Mouse (Mus musculus) intestine, embryonic 14.5 days (tissue): Measurements from ENCODE around the gene Slc22a16. TPM values are rescaled to one million over a fixed set of nuclear protein-coding genes. Genes with fewer than 3 reads are reported as not detected.
"Not testable (repeated sequence)": the region's sequence is repeated elsewhere in the genome, so short reads cannot be mapped to it uniquely, and the experiment has no call there.

Source experiments
- ATAC-seq: fragments of 200-750 bp; cut with Nextera tagmentation; replicated peaks from 2 replicates; pipeline ENCODE4 v1.8.0; 2017; ENCODE audit warnings: low read depth, moderate number of reproducible peaks, moderate TSS enrichment, moderate library complexity; ENCODE audit not compliant: low FRiP score, low TSS enrichment
- DNase-seq: peaks from one replicate; pipeline ENCODE4 v3.0.0-alpha.2; 2018; ENCODE audit warnings: low spot score
- H3K27ac ChIP-seq: fragments of 300-500 bp; sonication (generic); 2 replicates; pipeline ENCODE4 v1.5.1; 2014; ENCODE audit warnings: low read depth, mild to moderate bottlenecking, control low read depth
- H3K27me3 ChIP-seq: fragments of 300-500 bp; sonication (generic); replicated peaks from 2 replicates; pipeline ENCODE4 v1.6.1; 2014; ENCODE audit warnings: low read length, control low read depth; ENCODE audit not compliant: control insufficient read depth, insufficient read depth
- H3K36me3 ChIP-seq: fragments of 300-500 bp; sonication (generic); 2 replicates; pipeline ENCODE4 v1.6.1; 2014; ENCODE audit warnings: low read length, control low read depth; ENCODE audit not compliant: control insufficient read depth, insufficient read depth
- H3K4me1 ChIP-seq: fragments of 300-500 bp; sonication (generic); replicated peaks from 2 replicates; pipeline ENCODE4 v1.6.1; 2014; ENCODE audit warnings: low read length, control low read depth, mixed read lengths; ENCODE audit not compliant: control insufficient read depth, insufficient read depth
- H3K4me2 ChIP-seq: fragments of 300-500 bp; sonication (generic); 2 replicates; pipeline ENCODE4 v1.6.1; 2014; ENCODE audit warnings: low read length
- H3K4me3 ChIP-seq: fragments of 300-500 bp; sonication (generic); 2 replicates; pipeline ENCODE4 v1.5.1; 2014; ENCODE audit warnings: low read depth, low read length, control low read depth, mixed read lengths
- H3K9ac ChIP-seq: fragments of 300-500 bp; sonication (generic); 2 replicates; pipeline ENCODE4 v1.6.1; 2014; ENCODE audit warnings: mild to moderate bottlenecking, low read length
- H3K9me3 ChIP-seq: fragments of 300-500 bp; sonication (generic); 2 replicates; pipeline ENCODE4 v1.6.1; 2016; ENCODE audit warnings: low read length, control low read depth; ENCODE audit not compliant: control insufficient read depth
- whole genome bisulfite sequencing: fragments of 180-500 bp; shearing (Covaris S2); extraction: QIAGEN DNeasy Blood & Tissue Kit; methylation state at CpG from one replicate; pipeline ENCODE4 v1.1.7; 2014; 5-methylcytosine and 5-hydroxymethylcytosine counted together
- polyA plus RNA-seq: library from polyadenylated mRNA; unstranded; fragments of >200 nt; fragmentation: Nextera tagmentation; extraction: Ambion mirVana; gene quantifications from 2 replicates; pipeline ENCODE4 v1.2.1, GENCODE M21; 2014

Slc22a16 gene
- polyA plus RNA-seq, 1 experiment from 2014 or later: not detected

DNA sequence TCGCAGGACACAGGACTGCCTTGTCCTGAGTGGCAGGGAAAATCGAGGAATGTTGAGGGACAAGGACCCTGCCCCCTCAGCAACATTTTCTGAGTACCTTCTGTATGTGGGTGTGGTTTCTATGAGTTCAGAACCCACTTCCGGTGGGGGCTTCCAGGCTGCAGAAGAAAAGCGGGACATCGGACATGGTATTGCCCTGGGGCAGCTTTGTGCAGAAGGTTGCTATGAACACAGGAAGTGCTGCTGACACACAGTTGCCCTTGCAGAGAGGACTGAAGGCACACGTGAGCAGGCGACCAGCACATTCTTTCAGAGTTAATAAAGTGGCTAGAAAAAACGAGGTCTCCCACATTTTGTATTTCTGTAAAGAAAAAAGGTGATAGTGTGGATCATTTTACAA lies 42.6 kb upstream of the Slc22a16 start:
- Histone ChIP-seq H3K9ac (no peak overlapping the region), H3K27ac (no peak overlapping the region), H3K9me3 (no peaks in the 10 kb centered on the region), H3K4me2 (no peak overlapping the region), H3K4me3 (no peak overlapping the region), H3K27me3 (no peaks in the 10 kb centered on the region), H3K36me3 (no peaks in the 10 kb centered on the region), H3K4me1 (peaks cover 3% of the 10 kb centered on the region; the same call in 1 of the 2 replicates)
- 36% methylated on average over 8 of the region's 8 CpGs for WGBS
- DNase-seq: no peak
- ATAC-seq: no peak

- no peak for ATAC-seq
- 69% methylated on average over 8 of the region's 10 CpGs for WGBS
- H3K4me3 ChIP-seq: no peak overlapping the region
These were observed 41.5 kb upstream of the Slc22a16 start for GRCm38 (mm10) chr10:40528668-40529067.

GRCm38 (mm10) chr10:40529617-40530016 lies 40.5 kb upstream of the Slc22a16 start:
- Histone ChIP-seq H3K4me3 (no peak overlapping the region), H3K4me1 (no peaks in the 10 kb centered on the region; the same call in 1 of the 2 replicates), H3K27me3 (no peaks in the 10 kb centered on the region), H3K27ac (no peak overlapping the region), H3K36me3 (no peaks in the 10 kb centered on the region), H3K4me2 (no peak overlapping the region), H3K9ac (no peak overlapping the region), H3K9me3 (no peaks in the 10 kb centered on the region)
- ATAC-seq: no peak
- 69% methylated on average over 6 of the region's 6 CpGs for WGBS
- peak; percentile 64 for DNase-seq

More at GRCm38 (mm10) chr10:40528668-40529067, 41.5 kb upstream of the Slc22a16 start:
- Histone ChIP-seq H3K27ac (no peak overlapping the region), H3K4me1 (peaks cover under 1% of the 10 kb centered on the region; the same call in 1 of the 2 replicates), H3K27me3 (no peaks in the 10 kb centered on the region), H3K4me2 (no peak overlapping the region), H3K9ac (no peak overlapping the region), H3K9me3 (no peaks in the 10 kb centered on the region), H3K36me3 (no peaks in the 10 kb centered on the region)
- no peak for DNase-seq

- Histone ChIP-seq H3K27ac (no peak overlapping the region), H3K36me3 (no peaks in the 10 kb centered on the region), H3K4me1 (no peaks in the 10 kb centered on the region), H3K27me3 (no peaks in the 10 kb centered on the region), H3K9me3 (no peaks in the 10 kb centered on the region), H3K4me3 (no peak overlapping the region), H3K9ac (no peak overlapping the region), H3K4me2 (no peak overlapping the region)
- 63% methylated on average over 3 of the region's 3 CpGs for WGBS
- ATAC-seq (no peak), DNase-seq (no peak)
These were observed 39.5 kb upstream of the Slc22a16 start for GRCm38 (mm10) chr10:40530661-40531060.

GRCm38 (mm10) chr10:40532586-40532985 lies 37.5 kb upstream of the Slc22a16 start:
- DNase-seq, H3K4me2 ChIP-seq, H3K4me3 ChIP-seq, H3K9me3 ChIP-seq, H3K4me1 ChIP-seq, H3K9ac ChIP-seq, H3K36me3 ChIP-seq, ATAC-seq, H3K27ac ChIP-seq, H3K27me3 ChIP-seq: not testable (repeated sequence)
- WGBS: 93% methylated on average over 4 of the region's 4 CpGs

GRCm38 (mm10) chr10:40541351-40541750 lies 28.8 kb upstream of the Slc22a16 start:
- H3K27me3 ChIP-seq: no peaks in the 10 kb centered on the region
- H3K9ac ChIP-seq: no peak overlapping the region
- H3K36me3 ChIP-seq: no peaks in the 10 kb centered on the region
- no peak for DNase-seq
- H3K9me3 ChIP-seq: no peaks in the 10 kb centered on the region
- 75% methylated on average over 6 of the region's 6 CpGs for WGBS
- no peak for ATAC-seq
- no peak overlapping the region for H3K4me2 ChIP-seq
- no peaks in the 10 kb centered on the region for H3K4me1 ChIP-seq
- H3K27ac ChIP-seq: no peak overlapping the region
- H3K4me3 ChIP-seq: no peak overlapping the region

GRCm38 (mm10) chr10:40549317-40549716 lies 20.8 kb upstream of the Slc22a16 start:
- Histone ChIP-seq H3K9ac (no peak overlapping the region), H3K27ac (no peak overlapping the region), H3K36me3 (no peaks in the 10 kb centered on the region), H3K4me2 (no peak overlapping the region), H3K27me3 (no peaks in the 10 kb centered on the region), H3K4me3 (no peak overlapping the region), H3K9me3 (no peaks in the 10 kb centered on the region), H3K4me1 (no peaks in the 10 kb centered on the region; the same call in 1 of the 2 replicates)
- no peak for ATAC-seq
- no peak for DNase-seq
- 56% methylated on average over 2 of the region's 2 CpGs for WGBS

- Histone ChIP-seq H3K9ac (no peak overlapping the region), H3K4me1 (no peaks in the 10 kb centered on the region; the same call in 1 of the 2 replicates), H3K36me3 (no peaks in the 10 kb centered on the region), H3K27ac (0 out of 2 replicates have a peak overlapping the region, but pooled peaks have one; percentile 33), H3K27me3 (no peaks in the 10 kb centered on the region), H3K4me3 (no peak overlapping the region), H3K9me3 (no peaks in the 10 kb centered on the region), H3K4me2 (no peak overlapping the region)
- ATAC-seq (no peak), DNase-seq (no peak)
- WGBS: 32% methylated on average over 2 of the region's 2 CpGs
These were observed 18.3 kb upstream of the Slc22a16 start for GRCm38 (mm10) chr10:40551801-40552200.

DNA sequence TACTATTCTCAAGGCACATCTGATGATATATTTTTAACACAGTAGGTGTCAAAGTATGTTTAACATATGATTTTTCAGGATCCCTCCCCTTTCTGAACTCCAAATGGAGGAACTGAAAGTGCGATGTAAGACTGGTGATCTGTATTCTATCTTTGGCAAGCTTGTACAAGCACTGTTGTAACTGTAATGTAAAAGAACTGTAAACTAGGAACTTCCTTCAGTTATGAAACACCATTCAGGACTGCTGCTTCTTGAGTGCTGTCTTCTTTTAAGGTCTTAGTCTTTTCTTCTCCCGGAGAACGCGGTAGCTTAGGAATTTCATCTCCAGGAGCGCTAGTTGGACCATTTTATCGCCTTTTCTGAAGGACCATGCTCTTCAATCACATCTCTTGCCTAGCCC lies 4.4 kb upstream of the Slc22a16 start:
- not testable (repeated sequence) for H3K36me3 ChIP-seq, ATAC-seq, H3K27me3 ChIP-seq, H3K27ac ChIP-seq, H3K9me3 ChIP-seq, H3K4me2 ChIP-seq, DNase-seq, H3K9ac ChIP-seq, H3K4me1 ChIP-seq, H3K4me3 ChIP-seq
- whole genome bisulfite sequencing: 95% methylated on average over 6 of the region's 6 CpGs
